Mouse (Mus musculus): ENCODE measurements around the gene Slc4a10.

- TF ChIP-seq CTCF (IDR thresholded peaks at IDR 0.05; ENCODE audit: borderline replicate concordance, insufficient read depth, low read depth, low read length) (no peak), POLR2A (IDR thresholded peaks at IDR 0.05; ENCODE audit: borderline replicate concordance, insufficient read depth, low read length) (no peak)
Observed at GRCm38 (mm10) chr2:62287532-62287931, 241.3 kb downstream of the Slc4a10 start.

All from cerebellum, adult 2 months (tissue).